Mouse (Mus musculus): Measurements from ENCODE around the gene Dlg1.

GRCm38 (mm10) chr16:31663379-31664286 lies at the start of gene Dlg1:
- TF ChIP-seq EP300 (IDR thresholded peaks at IDR 0.05) (no peak), CTCF (IDR thresholded peaks at IDR 0.05) (no peak)
